Mouse (Mus musculus) T-helper 17 cell (primary cell): ENCODE results near the gene Cldn4.

ENCODE experiments used
- in situ Hi-C, 2 experiments: fragments of 300-600 bp; cut with MboI, MseI; formaldehyde crosslinking; loops; 1 replicate in 1 of 2; 2 replicates in 1 of 2; pipeline ENCODE4 v1.15.1; 2025; ENCODE audit warnings: high pct_unique_total_duplicates in 2 of 2

The Cldn4 gene

GRCm38 (mm10) chr5:134946857-134947255 is at the start of gene Cldn4:
Gene Cldn4 (minus strand): TSS chr5:134946934.
- in situ Hi-C loops, result no loop called here

GRCm38 (mm10) chr5:134992566-134992965 is 45.8 kb upstream of the Cldn4 start:
- in situ Hi-C loops, result no loop called here

- in situ Hi-C loops, result no loop called here
Observed at GRCm38 (mm10) chr5:134989741-134990140, 43.0 kb upstream of the Cldn4 start.

DNA sequence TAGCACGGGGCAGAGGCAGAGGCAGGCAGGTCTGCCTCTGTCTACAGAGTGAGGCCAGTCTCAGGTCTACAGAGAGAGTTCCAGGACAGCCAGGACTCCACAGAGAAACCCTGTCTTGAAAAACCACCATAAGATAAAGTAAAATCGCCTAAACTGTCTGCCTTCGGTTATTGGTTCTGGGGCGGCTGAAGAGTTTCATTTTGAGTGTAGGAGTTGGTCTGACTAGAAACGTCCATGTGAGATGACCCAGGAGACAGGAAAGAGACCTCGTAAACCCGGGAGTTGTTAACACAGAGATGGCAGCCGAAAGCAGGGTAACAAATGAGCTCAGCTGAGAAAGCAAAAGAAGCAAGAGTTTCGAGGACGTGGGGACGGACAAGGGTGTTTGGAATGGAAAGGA is 42.4 kb upstream of the Cldn4 start:
- in situ Hi-C loops, result no loop called here

DNA sequence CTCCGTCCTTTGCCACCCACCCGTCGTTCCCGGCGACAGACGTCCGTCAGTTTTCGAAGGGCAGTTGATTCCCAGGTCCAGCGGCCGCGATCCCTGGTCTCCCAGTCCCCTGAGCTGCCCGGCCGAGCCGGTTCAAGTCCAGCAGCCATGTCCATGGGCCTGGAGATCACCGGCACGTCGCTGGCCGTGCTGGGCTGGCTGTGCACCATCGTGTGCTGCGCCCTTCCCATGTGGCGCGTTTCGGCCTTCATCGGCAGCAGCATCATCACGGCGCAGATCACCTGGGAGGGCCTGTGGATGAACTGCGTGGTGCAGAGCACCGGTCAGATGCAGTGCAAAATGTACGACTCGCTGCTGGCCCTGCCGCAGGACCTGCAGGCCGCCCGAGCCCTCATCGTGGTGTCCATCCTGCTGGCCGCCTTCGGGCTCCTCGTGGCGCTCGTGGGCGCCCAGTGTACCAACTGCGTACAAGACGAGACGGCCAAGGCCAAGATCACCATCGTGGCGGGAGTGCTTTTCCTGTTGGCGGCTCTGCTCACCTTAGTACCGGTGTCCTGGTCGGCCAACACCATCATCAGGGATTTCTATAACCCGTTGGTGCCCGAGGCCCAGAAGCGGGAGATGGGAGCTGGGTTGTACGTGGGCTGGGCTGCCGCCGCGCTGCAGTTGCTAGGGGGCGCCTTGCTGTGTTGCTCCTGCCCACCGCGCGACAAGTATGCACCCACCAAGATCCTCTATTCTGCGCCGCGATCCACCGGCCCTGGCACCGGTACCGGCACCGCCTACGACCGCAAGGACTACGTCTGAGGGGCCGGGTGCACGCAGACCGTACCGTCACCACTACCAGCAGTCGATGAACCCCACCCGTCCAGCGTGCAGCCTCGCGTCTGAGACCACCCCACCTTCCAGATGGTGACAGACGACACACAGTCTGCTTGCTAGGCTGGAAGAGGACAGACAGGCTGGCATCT is 39.8 kb upstream of the Cldn4 start:
- in situ Hi-C loops, result no loop called here

DNA sequence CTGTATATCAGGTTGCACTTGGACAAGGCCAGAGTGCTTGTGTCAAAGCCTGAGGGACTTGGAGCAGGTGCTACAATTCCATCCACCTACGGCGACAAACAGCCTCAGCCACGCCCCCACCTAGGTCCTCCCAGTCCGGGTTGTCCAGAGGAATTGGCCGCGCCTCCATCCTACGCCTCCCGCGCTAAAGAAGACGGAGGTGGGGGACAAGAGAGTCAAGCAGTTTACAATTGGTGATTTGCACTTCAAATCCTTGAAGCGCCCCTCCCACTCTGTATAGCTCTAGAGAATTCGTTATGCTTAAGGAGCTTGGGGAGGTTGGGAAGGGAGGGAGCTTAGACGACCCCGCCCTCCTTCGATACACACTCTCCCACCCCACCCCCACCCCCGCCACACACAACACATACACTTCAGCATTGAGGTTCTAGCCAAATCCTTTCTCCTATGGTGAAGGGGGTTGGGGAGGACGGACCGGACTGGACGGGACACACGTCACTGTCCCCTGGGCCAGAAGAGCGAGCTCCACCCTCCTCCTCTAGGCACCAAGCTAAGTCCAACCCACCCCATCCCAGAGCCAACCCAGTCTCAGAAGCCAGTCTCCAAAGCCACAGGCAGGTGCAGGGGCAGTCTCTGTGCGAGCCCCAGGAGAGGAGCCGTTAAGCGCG is 39.0 kb upstream of the Cldn4 start, which contains the start of gene Cldn3:
TSS of gene Cldn3 (plus strand) at position 582 of the 665 bp plus-strand sequence.
- in situ Hi-C loops, result no loop called here

GRCm38 (mm10) chr5:134983771-134984170 is 37.0 kb upstream of the Cldn4 start:
- in situ Hi-C loops, result no loop called here

DNA sequence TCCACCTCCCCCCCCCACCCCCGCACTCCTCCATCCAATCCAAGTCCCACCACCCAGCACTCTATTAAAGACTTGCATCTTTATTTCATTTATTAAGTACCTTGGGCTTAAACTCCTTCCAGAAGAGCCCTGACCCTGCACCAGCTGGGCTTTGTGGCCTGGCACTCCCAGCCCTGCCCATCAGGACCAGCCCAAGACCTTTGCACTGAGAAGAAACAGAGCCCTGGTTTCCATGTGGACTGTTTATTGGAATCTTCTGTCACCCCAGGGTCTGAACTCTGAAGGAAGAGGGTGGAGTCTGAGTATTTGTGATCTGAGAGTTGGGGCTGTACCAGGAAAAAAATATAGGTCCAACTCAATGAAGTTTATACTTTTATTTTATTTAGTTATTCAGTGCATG is 36.4 kb upstream of the Cldn4 start:
- in situ Hi-C loops, result no loop called here

DNA sequence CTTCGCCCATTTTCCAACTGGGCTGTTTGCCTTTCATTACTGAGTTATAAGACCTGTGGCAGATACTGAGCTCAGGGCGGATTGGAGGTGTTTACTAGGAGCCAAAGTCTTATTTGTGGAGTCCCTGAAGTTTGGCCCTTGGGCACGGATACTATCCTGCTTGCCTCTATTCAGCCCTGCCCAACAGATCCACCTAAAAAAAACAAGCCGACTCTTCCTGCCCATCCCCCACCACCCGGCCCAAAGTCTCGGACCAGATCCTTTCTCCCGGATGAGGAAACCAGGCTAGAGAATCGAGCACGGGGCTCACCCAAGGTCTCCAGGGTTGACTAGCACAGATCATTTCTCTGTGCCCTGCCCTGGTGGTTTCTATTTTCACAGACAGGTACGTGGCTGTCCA is 34.4 kb upstream of the Cldn4 start:
- in situ Hi-C loops, result no loop called here

DNA sequence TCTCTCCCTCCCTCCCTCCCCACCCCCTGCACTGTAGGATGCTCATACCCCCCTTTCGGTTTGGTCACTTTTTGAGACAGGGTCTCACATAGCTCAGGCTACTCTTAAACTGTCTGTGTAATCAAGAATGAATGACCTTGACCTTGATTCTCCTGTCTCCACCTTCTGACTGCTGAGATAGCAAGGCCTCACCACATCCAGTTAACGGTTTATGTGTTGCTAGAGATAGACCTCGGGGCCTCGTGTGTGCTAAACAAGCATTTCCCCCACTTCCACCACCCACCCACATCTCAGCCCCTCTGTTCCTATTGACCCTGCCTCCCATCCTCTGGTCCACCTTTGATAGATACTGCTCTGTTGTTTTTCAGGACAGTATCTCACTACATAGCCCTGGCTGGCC is 31.1 kb upstream of the Cldn4 start:
- in situ Hi-C loops, result no loop called here

- in situ Hi-C loops, result no loop called here
Observed at GRCm38 (mm10) chr5:134976577-134977250, 30.0 kb upstream of the Cldn4 start.

DNA sequence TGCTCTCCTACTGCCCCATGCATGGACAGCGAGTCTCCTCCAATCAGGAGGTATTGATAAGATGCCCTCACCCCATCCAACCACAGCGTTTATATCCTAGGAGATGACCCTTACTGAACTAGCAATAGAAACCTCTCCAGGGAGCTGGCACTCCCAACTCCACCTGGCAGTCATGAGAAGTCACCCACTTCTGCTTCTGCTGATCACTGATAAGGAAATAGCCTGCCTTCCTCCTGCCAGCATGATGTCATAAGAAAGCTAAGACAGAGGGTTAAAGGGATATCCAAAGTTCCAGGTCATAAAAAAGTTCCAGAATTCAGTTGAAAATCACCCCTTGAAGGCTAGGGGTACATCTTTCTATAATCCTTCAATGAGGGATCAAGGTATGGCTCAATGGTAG is 29.4 kb upstream of the Cldn4 start:
- in situ Hi-C loops, result no loop called here

DNA sequence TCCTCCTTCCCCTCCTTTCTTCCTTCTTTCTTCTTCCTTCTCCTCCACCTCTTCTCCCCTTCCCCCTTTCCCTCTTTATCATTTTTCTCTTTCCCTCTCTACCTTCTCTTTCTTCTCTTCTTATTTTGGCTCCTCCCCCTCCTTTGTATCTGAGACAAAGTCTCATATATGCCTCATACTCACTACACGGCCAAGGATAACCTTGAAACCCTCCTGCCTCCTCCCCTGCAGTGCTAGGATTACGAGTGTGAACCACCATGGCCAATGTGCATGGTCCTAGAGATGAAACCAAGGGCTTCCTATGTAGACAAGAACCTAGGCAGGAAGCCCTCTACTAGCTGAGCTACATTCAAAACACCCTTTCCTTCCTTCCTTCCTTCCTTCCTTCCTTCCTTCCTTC is 28.2 kb upstream of the Cldn4 start:
- in situ Hi-C loops, result no loop called here

GRCm38 (mm10) chr5:134974294-134974693 is 27.6 kb upstream of the Cldn4 start:
- in situ Hi-C loops, result no loop called here

GRCm38 (mm10) chr5:134973526-134973925 is 26.8 kb upstream of the Cldn4 start:
- in situ Hi-C loops, result no loop called here

GRCm38 (mm10) chr5:134973081-134973480 is 26.3 kb upstream of the Cldn4 start:
- in situ Hi-C loops, result no loop called here

DNA sequence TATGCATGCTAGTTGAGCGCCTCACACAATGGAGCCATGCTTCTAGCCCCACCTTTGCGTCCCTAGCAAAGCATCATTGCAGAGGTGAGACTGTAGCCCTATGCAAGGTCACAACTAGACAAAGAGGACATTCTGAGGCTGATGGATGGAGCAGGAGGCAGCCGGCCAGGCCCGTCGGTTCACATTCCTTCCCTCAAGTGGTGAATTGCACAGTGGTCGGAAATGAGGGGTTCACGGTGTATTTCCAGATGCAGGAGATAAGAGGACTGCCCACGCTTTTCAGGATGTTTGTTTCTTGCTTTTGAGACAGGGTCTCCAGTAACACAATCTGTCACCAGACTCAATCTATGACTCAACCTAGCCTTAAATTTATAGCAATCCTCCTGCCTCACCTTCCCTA is 23.9 kb upstream of the Cldn4 start:
- in situ Hi-C loops, result no loop called here

GRCm38 (mm10) chr5:134967164-134967944 is 20.6 kb upstream of the Cldn4 start:
- in situ Hi-C loops, result loop anchor here (5.0 to 10.0 kb wide), 2 partner anchors 35 to 53 kb away; partner anchors contain the start of genes Cldn13 (in 2 of the 2) and Mettl27 (in 2 of the 2)

DNA sequence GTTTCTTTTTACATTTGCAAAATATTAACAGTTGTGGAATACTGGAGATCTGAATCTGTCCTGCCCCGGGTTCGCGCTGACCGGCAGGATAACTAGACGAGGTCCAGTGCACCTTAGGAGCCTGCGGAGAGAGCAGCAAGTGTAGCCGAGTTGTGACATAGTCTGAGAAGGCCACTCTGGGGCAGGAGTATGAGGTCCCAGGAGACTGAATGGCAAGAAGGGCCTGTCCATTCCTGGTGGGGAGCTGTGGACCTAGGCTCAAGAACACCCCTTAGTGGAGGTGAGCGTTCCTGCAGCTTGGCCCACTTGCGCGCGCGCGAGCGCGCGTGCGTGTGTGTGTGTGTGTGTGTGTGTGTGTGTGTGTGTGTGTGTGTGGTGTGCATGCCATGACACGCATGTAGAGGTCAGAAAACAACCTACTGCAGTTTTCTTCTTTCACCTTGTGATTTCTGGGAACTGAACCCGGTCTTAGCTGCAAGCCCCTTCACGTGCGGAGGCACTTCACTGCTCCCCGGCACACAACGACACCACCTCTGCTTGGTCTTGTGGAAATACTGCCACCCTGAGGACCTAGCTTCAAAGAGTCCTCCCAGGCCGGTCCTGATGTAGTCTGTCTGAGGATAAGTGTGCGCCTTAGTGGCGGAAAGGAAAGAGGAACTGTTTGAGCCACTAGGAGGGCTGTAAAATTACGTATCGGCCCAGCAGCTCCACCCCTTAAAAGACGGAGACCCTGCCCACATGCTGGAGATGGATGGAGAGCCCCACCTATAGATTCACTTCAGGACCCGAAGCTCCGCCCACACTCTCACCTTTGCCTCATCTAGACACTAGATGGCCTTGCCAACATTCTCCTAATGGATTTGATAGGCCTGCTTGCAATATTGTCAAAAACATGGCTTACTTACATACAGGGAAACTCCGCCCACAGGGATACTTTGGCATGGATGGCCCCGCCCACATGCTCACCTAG is 19.4 kb upstream of the Cldn4 start:
- in situ Hi-C loops, result loop anchor here (5.0 to 10.0 kb wide), 2 partner anchors 34 to 51 kb away; partner anchors contain the start of genes Cldn13 (in 2 of the 2) and Mettl27 (in 2 of the 2)

- in situ Hi-C loops, result loop anchor here (5.0 to 10.0 kb wide), 2 partner anchors 33 to 51 kb away; partner anchors contain the start of genes Cldn13 (in 2 of the 2) and Mettl27 (in 2 of the 2)
Observed at GRCm38 (mm10) chr5:134965473-134965851, 18.7 kb upstream of the Cldn4 start.
